Mouse (Mus musculus): ENCODE results near the gene Pkd1l2. TPM values are rescaled to one million over a fixed set of nuclear protein-coding genes. Genes with fewer than 3 reads are reported as not detected.

Gene Pkd1l2
- total RNA-seq, 1 experiment from 2014 or later, result 0.85 TPM

- peak; percentile 56 for DNase-seq
These were observed 48.9 kb downstream of the Pkd1l2 start for GRCm38 (mm10) chr8:117033393-117033792.

GRCm38 (mm10) chr8:117032609-117033008 lies 49.6 kb downstream of the Pkd1l2 start:
- DNase-seq, result no peak

GRCm38 (mm10) chr8:117031476-117031875 lies 50.8 kb downstream of the Pkd1l2 start:
- no peak for DNase-seq

- DNase-seq, result no peak
These were observed 53.6 kb downstream of the Pkd1l2 start for GRCm38 (mm10) chr8:117028686-117029085.

- peak; percentile 55 for DNase-seq
These were observed 54.6 kb downstream of the Pkd1l2 start for GRCm38 (mm10) chr8:117027601-117028000.

- no peak for DNase-seq
These were observed 59.8 kb downstream of the Pkd1l2 start for GRCm38 (mm10) chr8:117022297-117022993.

- no peak for DNase-seq
These were observed 62.6 kb downstream of the Pkd1l2 start for GRCm38 (mm10) chr8:117019323-117020275.

- DNase-seq, result no peak
These were observed 64.4 kb downstream of the Pkd1l2 start for GRCm38 (mm10) chr8:117017896-117018295.

- no peak for DNase-seq
These were observed 65.2 kb downstream of the Pkd1l2 start for GRCm38 (mm10) chr8:117017006-117017405.

GRCm38 (mm10) chr8:117015670-117016069 lies 66.6 kb downstream of the Pkd1l2 start:
- no peak for DNase-seq

GRCm38 (mm10) chr8:117011366-117011765 lies 70.9 kb downstream of the Pkd1l2 start:
- no peak for DNase-seq

- no peak for DNase-seq
These were observed 88.1 kb downstream of the Pkd1l2 start for GRCm38 (mm10) chr8:116994016-116994716.

GRCm38 (mm10) chr8:116993095-116993867 lies 89.0 kb downstream of the Pkd1l2 start, which contains the start of gene Gcsh:
Gene Gcsh, minus strand, starts transcription at chr8:116993537.
- peak; percentile 100 for DNase-seq

- DNase-seq, result peak; percentile 31
These were observed 89.9 kb downstream of the Pkd1l2 start for GRCm38 (mm10) chr8:116992176-116992971.

GRCm38 (mm10) chr8:116991241-116991640 lies 91.0 kb downstream of the Pkd1l2 start:
- no peak for DNase-seq

GRCm38 (mm10) chr8:116989842-116990241 lies 92.4 kb downstream of the Pkd1l2 start:
- no peak for DNase-seq

GRCm38 (mm10) chr8:116980117-116980516 lies 102.1 kb downstream of the Pkd1l2 start:
- peak; percentile 82 for DNase-seq

- peak; percentile 99 for DNase-seq
These were observed 103.5 kb downstream of the Pkd1l2 start, which contains the start of gene 1700030J22Rik for GRCm38 (mm10) chr8:116978631-116979256. Gene 1700030J22Rik, minus strand, starts transcription at chr8:116978959.

GRCm38 (mm10) chr8:116978052-116978451 lies 104.2 kb downstream of the Pkd1l2 start:
- DNase-seq, result no peak

- no peak for DNase-seq
These were observed 106.6 kb downstream of the Pkd1l2 start for GRCm38 (mm10) chr8:116975606-116976005.
